Mouse (Mus musculus) limb, embryonic 14.5 days (tissue): ENCODE measurements at regions not wholly inside any gene's neighbourhood (a gene's known extent, or its start where the extent isn't known, plus 50 kb on each side); places are given as distances from the start of the nearest gene placed in this dataset.

Experiments
- ATAC-seq: fragments of 200-750 bp; cut with Nextera tagmentation; 2 replicates; pipeline ENCODE4 v1.8.0; 2017; ENCODE audit warnings: low read depth, moderate number of reproducible peaks, moderate TSS enrichment; ENCODE audit not compliant: low FRiP score
- DNase-seq: peaks from one replicate; pipeline ENCODE4 v3.0.0-alpha.2; 2015; ENCODE audit warnings: low spot score
- H3K27ac ChIP-seq: fragments of 300-500 bp; sonication (generic); replicated peaks from 2 replicates; pipeline ENCODE4 v1.5.1; 2014; ENCODE audit warnings: low read depth, mild to moderate bottlenecking, low read length, moderate library complexity, mixed read lengths
- H3K27me3 ChIP-seq: fragments of 300-500 bp; sonication (generic); 2 replicates; pipeline ENCODE4 v1.6.1; 2014; ENCODE audit warnings: low read length, mixed read lengths; ENCODE audit not compliant: control insufficient read depth, insufficient read depth
- H3K36me3 ChIP-seq: fragments of 300-500 bp; sonication (generic); 2 replicates; pipeline ENCODE4 v1.6.1; 2014; ENCODE audit warnings: mild to moderate bottlenecking, low read length, moderate library complexity, mixed read lengths; ENCODE audit not compliant: control insufficient read depth, insufficient read depth
- H3K4me1 ChIP-seq: fragments of 300-500 bp; sonication (generic); 2 replicates; pipeline ENCODE4 v1.6.1; 2014; ENCODE audit warnings: antibody characterized with exemption, low read length, mixed read lengths; ENCODE audit not compliant: control insufficient read depth, insufficient read depth
- H3K4me2 ChIP-seq: fragments of 300-500 bp; sonication (generic); replicated peaks from 2 replicates; pipeline ENCODE4 v1.6.1; 2014; ENCODE audit warnings: low read depth, mild to moderate bottlenecking, low read length, moderate library complexity; ENCODE audit not compliant: severe bottlenecking
- H3K4me3 ChIP-seq: fragments of 300-500 bp; sonication (generic); replicated peaks from 2 replicates; pipeline ENCODE4 v1.5.1; 2014; ENCODE audit warnings: low read length
- H3K9ac ChIP-seq: fragments of 300-500 bp; sonication (generic); 2 replicates; pipeline ENCODE4 v1.6.1; 2014; ENCODE audit warnings: mild to moderate bottlenecking, low read depth, low read length, moderate library complexity; ENCODE audit not compliant: severe bottlenecking
- H3K9me3 ChIP-seq: fragments of 300-500 bp; sonication (generic); 2 replicates; pipeline ENCODE4 v1.6.1; 2016; ENCODE audit warnings: low read length; ENCODE audit not compliant: control insufficient read depth
- POLR2A ChIP-seq: fragments of 200-500 bp; IDR thresholded peaks from 2 replicates; pipeline ENCODE4 v1.8.0; 2012; ENCODE audit warnings: inconsistent platforms, mild to moderate bottlenecking, moderate library complexity, borderline replicate concordance; ENCODE audit not compliant: insufficient read depth, insufficient read length; ENCODE audit errors: extremely low read depth
- WGBS: fragments of 180-500 bp; shearing (Covaris S2); extraction: QIAGEN DNeasy Blood & Tissue Kit; methylation state at CpG from one replicate; pipeline ENCODE4 v1.1.7; 2014; 5-methylcytosine and 5-hydroxymethylcytosine counted together

GRCm38 (mm10) chr8:113176591-113176990 lies 458.8 kb upstream of the Mon1b start:
- H3K9ac ChIP-seq: no peak overlapping the region
- DNase-seq (no peak), ATAC-seq (no peak)
- H3K4me1 ChIP-seq: no peaks in the 10 kb centered on the region
- H3K36me3 ChIP-seq: no peaks in the 10 kb centered on the region
- no peaks in the 10 kb centered on the region for H3K9me3 ChIP-seq
- H3K4me3 ChIP-seq: no peak overlapping the region
- H3K27ac ChIP-seq: no peak overlapping the region
- H3K27me3 ChIP-seq: no peaks in the 10 kb centered on the region
- H3K4me2 ChIP-seq: no peak overlapping the region
- WGBS: 83% methylated on average over 1 of the region's 1 CpGs
- TF ChIP-seq POLR2A: no peak

GRCm38 (mm10) chr8:113183186-113183585 lies 452.2 kb upstream of the Mon1b start:
- Histone ChIP-seq H3K4me3 (no peak overlapping the region), H3K27ac (no peak overlapping the region), H3K9me3 (no peaks in the 10 kb centered on the region), H3K36me3 (no peaks in the 10 kb centered on the region), H3K27me3 (no peaks in the 10 kb centered on the region), H3K9ac (no peak overlapping the region), H3K4me1 (no peaks in the 10 kb centered on the region), H3K4me2 (no peak overlapping the region)
- 33% methylated on average over 2 of the region's 2 CpGs for WGBS
- no peak for ATAC-seq
- no peak for DNase-seq
- no peak for TF ChIP-seq POLR2A

- ATAC-seq (no peak), DNase-seq (no peak)
- Histone ChIP-seq H3K9ac (no peak overlapping the region), H3K36me3 (no peaks in the 10 kb centered on the region), H3K9me3 (no peaks in the 10 kb centered on the region), H3K4me1 (no peaks in the 10 kb centered on the region), H3K27ac (no peak overlapping the region), H3K27me3 (no peaks in the 10 kb centered on the region), H3K4me2 (no peak overlapping the region), H3K4me3 (no peak overlapping the region)
- no peak for TF ChIP-seq POLR2A
- 88% methylated on average over 1 of the region's 1 CpGs for WGBS
Measured at GRCm38 (mm10) chr8:113190537-113190936, 444.9 kb upstream of the Mon1b start.

GRCm38 (mm10) chr8:113191537-113191936 lies 443.9 kb upstream of the Mon1b start:
- 68% methylated on average over 3 of the region's 3 CpGs for WGBS
- Histone ChIP-seq H3K27ac (no peak overlapping the region), H3K9ac (no peak overlapping the region), H3K4me2 (no peak overlapping the region), H3K9me3 (no peaks in the 10 kb centered on the region), H3K4me1 (no peaks in the 10 kb centered on the region), H3K36me3 (no peaks in the 10 kb centered on the region), H3K27me3 (no peaks in the 10 kb centered on the region), H3K4me3 (no peak overlapping the region)
- DNase-seq: no peak
- no peak for ATAC-seq
- TF ChIP-seq POLR2A: no peak
